Mouse (Mus musculus) activated CD4-positive, CD25-positive, alpha-beta regulatory T cell, adult 9 weeks (primary cell): Measurements from ENCODE around the gene Ppfibp1. TPM values are rescaled to one million over a fixed set of nuclear protein-coding genes. Genes with fewer than 3 reads are reported as not detected.

Source experiments
- polyA plus RNA-seq: library from polyadenylated mRNA; unstranded; fragments of 100-300 nt; shearing (Covaris generic); gene quantifications from one replicate; pipeline ENCODE4 v1.2.1, GENCODE M21; 2017

Ppfibp1 gene
- polyA plus RNA-seq: 11.0 TPM

GRCm38 (mm10) chr6:146887958-146888659 lies at the start of gene Ppfibp1:
Gene Ppfibp1, plus strand, starts transcription at chr6:146888487.

DNA sequence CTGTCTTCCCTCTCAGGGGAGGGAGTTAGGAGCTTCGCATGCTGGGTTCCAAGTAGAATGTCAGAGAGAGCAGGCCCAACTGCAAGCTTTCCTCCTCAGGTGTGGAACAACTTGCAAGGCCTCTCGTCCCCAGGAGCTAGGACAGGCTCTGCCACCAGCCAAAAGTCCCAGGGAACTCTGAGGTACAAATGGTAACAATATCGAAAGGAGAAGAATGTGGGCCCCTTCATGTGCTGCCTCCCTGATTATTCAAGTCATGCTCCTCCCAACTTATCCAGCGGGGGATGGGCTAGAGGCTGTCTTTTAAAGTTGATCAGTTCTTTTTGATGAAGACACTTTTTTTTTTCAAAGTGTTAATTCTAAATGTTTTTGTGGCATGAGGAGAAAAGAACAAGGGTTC lies 38.2 kb upstream of the Ppfibp1 start, which contains the start of gene Smco2:
Gene Smco2, plus strand, starts transcription at position 55 of the 400 bp plus-strand sequence.

GRCm38 (mm10) chr6:146954258-146954657 lies 66.0 kb downstream of the Ppfibp1 start, which contains the start of gene 1700034J05Rik:
Gene 1700034J05Rik, minus strand, starts transcription at chr6:146954422.

GRCm38 (mm10) chr6:147032303-147032925 lies 144.1 kb downstream of the Ppfibp1 start, which contains the start of gene Rep15:
Gene Rep15, plus strand, starts transcription at chr6:147032584.

DNA sequence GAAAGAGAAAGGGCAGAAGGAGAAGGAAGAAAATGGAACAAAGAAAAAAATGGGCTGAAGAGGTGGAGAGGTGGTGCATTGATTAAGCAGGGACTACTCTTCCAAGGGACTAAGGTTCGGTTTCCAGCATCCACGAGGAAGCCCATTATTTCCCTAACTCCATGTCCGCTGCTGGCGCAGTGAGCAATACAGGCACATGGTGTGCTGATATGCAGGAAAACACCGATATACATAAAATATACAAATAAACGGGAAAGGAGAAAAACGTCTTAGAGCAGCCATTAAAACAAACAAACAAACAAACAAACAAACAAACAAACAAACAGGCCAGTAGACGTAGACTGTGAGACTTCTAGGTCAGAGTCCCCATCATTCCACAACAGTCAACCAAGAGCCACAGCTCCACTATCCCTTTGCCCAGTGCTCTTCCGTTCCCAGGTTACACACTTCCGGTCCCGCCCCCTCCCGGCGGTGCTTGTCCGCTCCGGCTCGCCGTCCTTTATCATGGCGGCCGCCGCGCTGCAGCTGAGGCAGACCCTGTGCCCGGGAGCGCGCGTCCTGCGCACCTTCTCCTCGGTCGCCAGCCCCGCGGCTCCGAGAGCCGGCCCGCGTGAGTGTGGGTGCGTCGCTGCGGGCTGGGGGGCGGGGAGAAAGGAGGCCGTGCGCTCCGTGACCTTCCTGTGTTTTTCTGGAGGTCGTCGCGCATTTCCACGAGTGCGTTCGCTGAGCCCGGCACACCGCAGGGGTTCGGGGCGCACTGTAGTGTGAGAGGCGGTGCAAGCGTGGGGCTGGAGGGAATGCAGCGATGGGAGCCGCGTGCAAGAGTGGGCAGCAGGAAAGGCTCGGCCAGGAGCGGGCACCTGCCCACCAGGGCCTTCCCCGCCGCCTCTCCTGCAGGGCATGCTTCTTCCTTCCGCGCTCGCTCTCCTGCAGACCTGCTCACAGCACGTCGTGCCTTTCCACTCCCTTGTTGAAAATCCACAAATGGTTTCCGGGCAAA lies 154.3 kb downstream of the Ppfibp1 start, which contains the start of gene Mrps35:
Gene Mrps35, plus strand, starts transcription at position 474 of the 1,000 bp plus-strand sequence.

Other genes starting within 250 kb of the Ppfibp1 start
- gene Med21, start 245.9 kb upstream of the Ppfibp1 start, polyA plus RNA-seq: 93.2 TPM
- gene Tm7sf3, start 245.7 kb upstream of the Ppfibp1 start, polyA plus RNA-seq: 2.7 TPM
- gene Stk38l, start 163.5 kb upstream of the Ppfibp1 start, polyA plus RNA-seq: 9.7 TPM
- not detected for gene Arntl2, start 92.4 kb upstream of the Ppfibp1 start, polyA plus RNA-seq
- gene Smco2, start 38.4 kb upstream of the Ppfibp1 start, polyA plus RNA-seq: not detected
- gene 1700034J05Rik, start 65.9 kb downstream of the Ppfibp1 start, polyA plus RNA-seq: not detected
- 0.23 TPM for gene Rep15, start 144.1 kb downstream of the Ppfibp1 start, polyA plus RNA-seq
- 87.5 TPM for gene Mrps35, start 154.3 kb downstream of the Ppfibp1 start, polyA plus RNA-seq
- gene Mansc4, start 198.5 kb downstream of the Ppfibp1 start, polyA plus RNA-seq: not detected
- 6.7 TPM for gene Klhl42, start 202.9 kb downstream of the Ppfibp1 start, polyA plus RNA-seq